Mouse (Mus musculus) gastrocnemius, adult 2 months (tissue): ENCODE measurements around the gene Gm20388. TPM values are rescaled to one million over a fixed set of nuclear protein-coding genes. Genes with fewer than 3 reads are reported as not detected.
"Not testable (repeated sequence)": the region's sequence is repeated elsewhere in the genome, so short reads cannot be mapped to it uniquely, and the experiment has no call there.

Experiments used
- DNase-seq: peaks from one replicate; pipeline ENCODE4 v3.0.0; 2022
- H3K27ac ChIP-seq: fragments of 200-600 bp; 2 replicates; pipeline ENCODE4 v1.8.1; 2022; ENCODE audit warnings: mild to moderate bottlenecking
- H3K4me3 ChIP-seq: fragments of 200-600 bp; 2 replicates; pipeline ENCODE4 v1.8.1; 2022; ENCODE audit warnings: mild to moderate bottlenecking, moderate library complexity
- CTCF ChIP-seq: fragments of 200-600 bp; IDR thresholded peaks from 2 replicates; pipeline ENCODE4 v1.8.1; 2022; ENCODE audit warnings: antibody characterized with exemption, mild to moderate bottlenecking, moderate library complexity
- intact Hi-C: fragments of 180-260 bp; cut with DNase I; formaldehyde crosslinking; loops from one replicate; pipeline ENCODE4 v1.15.1; 2025
- total RNA-seq, 2 experiments: library from RNA; stranded (reverse); gene quantifications; 2 replicates each; pipeline ENCODE4 v1.2.3; 2021

Gene Gm20388
- total RNA-seq, 2 experiments from 2014 or later = 6.1 to 15.0 TPM

GRCm38 (mm10) chr8:123011321-123011720, 3100.7 kb downstream of the Gm20388 start:
- intact Hi-C loops = no loop called here
- no peak for TF ChIP-seq CTCF
- H3K4me3 ChIP-seq = no peak overlapping the region

GRCm38 (mm10) chr8:123014429-123014828, 3103.8 kb downstream of the Gm20388 start:
- no peak for TF ChIP-seq CTCF
- no peak overlapping the region for H3K4me3 ChIP-seq
- DNase-seq = peak; percentile 74
- peak overlapping the region; percentile 80 for H3K27ac ChIP-seq
- intact Hi-C loops = no loop called here

More at GRCm38 (mm10) chr8:123011321-123011720, 3100.7 kb downstream of the Gm20388 start:
- DNase-seq = no peak
- H3K27ac ChIP-seq = no peak overlapping the region

GRCm38 (mm10) chr8:123015074-123015473, 3104.4 kb downstream of the Gm20388 start:
- no peak for TF ChIP-seq CTCF
- no peak for DNase-seq
- H3K4me3 ChIP-seq = no peak overlapping the region
- peak overlapping the region; percentile 80 for H3K27ac ChIP-seq
- intact Hi-C loops = no loop called here

- intact Hi-C loops = no loop called here
- no peak for TF ChIP-seq CTCF
- Histone ChIP-seq H3K4me3 (no peak overlapping the region), H3K27ac (peak overlapping the region; percentile 80)
- no peak for DNase-seq
Observed at GRCm38 (mm10) chr8:123017143-123017542, 3106.5 kb downstream of the Gm20388 start.

GRCm38 (mm10) chr8:123018484-123019164, 3108.0 kb downstream of the Gm20388 start:
- intact Hi-C loops = no loop called here
- H3K27ac ChIP-seq = peak overlapping the region; percentile 70
- no peak for TF ChIP-seq CTCF
- H3K4me3 ChIP-seq = no peak overlapping the region
- peak; percentile 74 for DNase-seq

DNA sequence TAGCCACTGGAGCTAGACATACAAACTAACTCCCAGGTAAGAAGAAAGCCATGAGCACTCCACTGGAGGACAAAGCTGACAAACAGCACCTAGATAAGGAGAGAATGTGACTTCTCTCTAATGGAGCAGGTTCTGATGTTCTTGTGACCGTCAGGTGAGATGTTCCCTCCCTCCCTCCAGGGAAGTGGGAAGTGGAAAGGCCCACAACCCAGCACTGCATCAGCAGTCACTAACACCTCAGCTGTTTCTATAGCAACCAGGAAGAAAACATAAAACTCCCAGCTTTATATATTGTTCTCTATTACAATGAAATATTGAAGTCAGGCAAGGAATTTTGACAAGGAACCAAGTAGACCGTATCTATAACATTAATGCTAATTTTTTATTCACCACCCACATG, 3109.4 kb downstream of the Gm20388 start:
- Histone ChIP-seq H3K27ac (no peak overlapping the region), H3K4me3 (no peak overlapping the region)
- no peak for TF ChIP-seq CTCF
- intact Hi-C loops = no loop called here
- DNase-seq = no peak

DNA sequence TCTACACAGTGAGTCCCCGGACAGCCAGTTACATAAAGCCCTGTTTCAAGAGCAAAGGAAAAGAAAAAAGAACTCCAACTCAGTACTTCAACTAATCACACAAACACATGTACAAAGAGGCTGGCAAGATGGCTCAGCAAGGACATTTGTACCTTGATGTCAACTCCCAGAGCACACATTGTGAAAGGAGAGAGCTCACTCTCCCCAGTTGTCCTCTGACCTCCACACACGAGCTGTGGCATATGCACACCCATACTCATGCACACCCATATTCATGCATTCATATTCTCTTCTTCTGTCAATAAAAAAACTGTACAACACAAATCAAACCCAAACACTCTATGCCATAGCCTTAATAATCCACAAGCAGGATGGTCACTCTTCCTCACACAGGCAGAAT, 3110.2 kb downstream of the Gm20388 start:
- H3K4me3 ChIP-seq = no peak overlapping the region
- no peak for TF ChIP-seq CTCF
- no peak for DNase-seq
- H3K27ac ChIP-seq = peak overlapping the region; percentile 69
- intact Hi-C loops = no loop called here

GRCm38 (mm10) chr8:123021259-123021658, 3110.6 kb downstream of the Gm20388 start:
- H3K27ac ChIP-seq = peak overlapping the region; percentile 69
- peak; percentile 42 for DNase-seq
- no peak for TF ChIP-seq CTCF
- no peak overlapping the region for H3K4me3 ChIP-seq
- intact Hi-C loops = no loop called here

DNA sequence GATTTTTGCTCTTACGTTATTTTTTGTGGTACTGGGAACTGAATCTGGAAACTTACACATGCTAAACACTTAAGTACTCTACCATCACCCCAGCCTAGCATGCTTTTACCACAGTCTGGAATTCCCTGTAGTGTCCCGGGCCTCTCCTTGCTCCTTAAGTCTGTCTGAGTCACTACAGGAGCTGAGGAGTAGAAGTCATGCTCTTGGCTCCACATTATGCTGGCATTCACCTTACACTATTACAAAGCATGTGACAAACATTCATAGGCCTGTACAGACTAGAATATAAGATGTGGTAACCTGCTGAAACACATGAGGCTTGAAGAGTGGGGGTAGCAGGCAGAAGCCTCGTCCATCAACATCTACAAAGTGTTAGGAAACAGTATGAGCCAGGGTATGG, 3112.1 kb downstream of the Gm20388 start:
- intact Hi-C loops = no loop called here
- H3K4me3 ChIP-seq = no peak overlapping the region
- H3K27ac ChIP-seq = peak overlapping the region; percentile 75
- no peak for DNase-seq
- TF ChIP-seq CTCF = no peak

DNA sequence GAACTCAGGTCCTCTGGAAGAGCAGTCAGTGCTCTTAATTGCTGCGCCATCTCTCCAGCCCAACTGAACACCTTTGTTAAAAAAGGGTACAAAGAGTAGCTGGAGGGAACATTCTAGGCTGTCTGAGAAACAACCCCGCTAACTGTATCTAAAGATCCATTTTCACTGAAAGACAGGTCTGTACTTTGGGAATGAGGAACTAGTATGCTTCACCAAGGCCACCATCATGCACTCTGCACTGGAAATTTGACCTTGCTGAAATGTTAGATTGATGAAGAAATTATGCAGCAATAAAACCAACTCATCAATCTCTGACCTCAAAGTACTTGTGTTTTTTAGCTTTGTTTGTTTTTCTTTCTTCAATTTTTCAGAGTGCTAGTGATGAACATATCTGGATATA, 3113.6 kb downstream of the Gm20388 start:
- DNase-seq = no peak
- H3K27ac ChIP-seq = no peak overlapping the region
- no peak for TF ChIP-seq CTCF
- intact Hi-C loops = no loop called here
- H3K4me3 ChIP-seq = no peak overlapping the region

- Histone ChIP-seq H3K27ac (no peak overlapping the region), H3K4me3 (no peak overlapping the region)
- no peak for TF ChIP-seq CTCF
- no peak for DNase-seq
- intact Hi-C loops = no loop called here
Observed at GRCm38 (mm10) chr8:123025951-123026351, 3115.3 kb downstream of the Gm20388 start.

DNA sequence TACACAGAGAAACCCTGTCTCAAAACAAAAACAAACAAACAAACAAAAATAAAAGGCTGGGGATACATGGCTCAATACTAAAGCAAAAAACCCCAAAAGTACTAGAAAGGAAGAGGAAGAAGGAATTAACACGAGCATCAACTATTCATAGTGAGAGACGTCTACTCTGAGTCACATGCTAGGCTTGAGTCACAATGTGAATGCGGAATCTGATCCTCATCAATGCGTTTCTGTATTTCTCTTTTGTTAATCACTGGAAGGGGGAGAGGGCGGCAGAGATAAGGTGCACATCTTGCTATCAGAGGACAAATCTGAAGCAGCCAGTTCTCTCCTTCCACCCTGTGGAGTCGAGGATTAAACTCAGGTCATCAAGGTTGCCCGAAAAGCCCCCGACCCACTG, 3117.1 kb downstream of the Gm20388 start:
- no peak overlapping the region for H3K4me3 ChIP-seq
- no peak overlapping the region for H3K27ac ChIP-seq
- no peak for TF ChIP-seq CTCF
- no peak for DNase-seq
- intact Hi-C loops = no loop called here

- DNase-seq, intact Hi-C loops, H3K4me3 ChIP-seq: not testable (repeated sequence)
- 0 out of 2 replicates have a peak overlapping the region, but pooled peaks have one; percentile 8 for H3K27ac ChIP-seq
Observed at GRCm38 (mm10) chr8:123030091-123030490, 3119.4 kb downstream of the Gm20388 start.
